Mouse (Mus musculus) macrophage (primary cell): ENCODE results near the gene Fxr2. TPM values are rescaled to one million over a fixed set of nuclear protein-coding genes. Genes with fewer than 3 reads are reported as not detected.

Experiments used
- H3K27ac ChIP-seq: fragments of 350-480 bp; formaldehyde crosslinking; 2 replicates; pipeline ENCODE4 v1.9.0; 2021
- H3K36me3 ChIP-seq: fragments of 350-480 bp; formaldehyde crosslinking; 2 replicates; pipeline ENCODE4 v1.9.0; 2021; ENCODE audit errors: inconsistent target
- H3K4me3 ChIP-seq: fragments of 350-480 bp; formaldehyde crosslinking; 2 replicates; pipeline ENCODE4 v1.9.0; 2021; ENCODE audit errors: inconsistent target
- H3K79me2 ChIP-seq: fragments of 350-480 bp; formaldehyde crosslinking; 2 replicates; pipeline ENCODE4 v1.9.0; 2021; ENCODE audit errors: inconsistent target
- WGBS: methylation state at CpG from one replicate; pipeline ENCODE4 v1.1.7; 2026; ENCODE audit warnings: inconsistent platforms; ENCODE audit not compliant: missing documents; 5-methylcytosine and 5-hydroxymethylcytosine counted together
- polyA plus RNA-seq: library from polyadenylated mRNA; stranded (reverse); fragments of 250-400 nt; gene quantifications from 3 replicates; pipeline ENCODE4 v1.2.4, GENCODE M21; 2018; ENCODE audit warnings: inconsistent platforms
- total RNA-seq, 78 experiments: library from RNA; depleted of rRNA; stranded (reverse); fragments of 250-400 nt; gene quantifications; 1 replicate in 9 of 78; 2 replicates in 24 of 78; 3 replicates in 43 of 78; 4 replicates in 2 of 78; pipeline ENCODE4 v1.2.4; 2018; ENCODE audit warnings: inconsistent platforms in 56 of 78

Gene Fxr2
- 100 to 1,000 TPM in 16 of 26 experiments, 10 to 100 TPM in 10; 50.3 to 218 (median 119) TPM for total RNA-seq (2018; cell fraction: chromatin; rRNA removed)
- 10 to 100 TPM; 26.5 to 42.9 (median 37.6) TPM for total RNA-seq (2018; cell fraction: cytosol; rRNA removed)
- total RNA-seq (2018; cell fraction: nucleus; rRNA removed), result 10 to 100 TPM; 40.4 to 94.7 (median 62.9) TPM
- polyA plus RNA-seq, result 36.0 to 36.7 TPM (median 36.3 TPM) in 3 replicates

DNA sequence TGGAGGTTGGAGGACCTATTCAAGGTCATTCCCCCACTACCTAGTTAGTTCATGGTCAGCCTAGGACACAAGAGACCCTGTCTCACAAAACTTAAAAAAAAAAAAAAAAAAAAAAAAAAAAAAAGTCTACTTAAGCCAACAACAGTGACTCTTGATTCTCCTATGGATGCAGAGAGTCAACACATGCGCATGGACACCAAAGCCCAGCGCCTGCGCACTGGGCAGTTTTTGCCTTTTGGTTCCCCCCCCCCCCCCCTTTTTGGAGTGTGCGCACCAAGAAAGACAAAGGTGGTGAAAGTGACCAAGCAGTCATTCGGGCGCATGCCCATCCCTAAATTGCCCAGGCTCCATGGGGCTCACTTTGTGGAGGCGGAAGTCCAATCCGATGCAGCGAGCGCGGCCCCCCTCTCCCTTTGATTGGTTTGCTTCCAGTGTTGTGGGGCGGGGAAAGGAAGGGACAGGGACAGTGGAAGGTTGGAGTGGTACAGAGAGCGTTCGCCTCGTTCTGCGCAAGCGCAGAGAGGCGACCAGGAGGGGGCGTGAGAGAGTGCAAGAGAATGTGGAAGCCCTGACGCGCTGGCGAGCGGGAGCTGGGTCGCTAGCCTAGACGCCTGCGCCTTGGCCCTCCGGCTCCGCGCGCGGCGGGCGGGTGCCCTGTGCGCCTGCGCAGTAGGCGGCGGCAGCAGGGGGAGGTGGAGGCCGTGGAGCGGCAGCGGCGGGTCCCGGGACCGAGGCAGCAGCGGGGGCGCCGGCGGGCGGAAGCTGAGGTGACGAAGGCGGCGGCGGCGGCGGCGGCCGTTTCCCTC is at the start of gene Fxr2:
Gene Fxr2 (plus strand): TSS at position 707 of the 806 bp plus-strand sequence.
- Histone ChIP-seq H3K4me3 (peak within 1 kb of the TSS; percentile 71), H3K79me2 (peaks cover 43% of the 10 kb centered on the region), H3K36me3 (no peaks in the 10 kb centered on the region), H3K27ac (peak within 1 kb of the TSS; percentile 51)
- under 1% methylated on average over 55 of the region's 56 CpGs for WGBS

DNA sequence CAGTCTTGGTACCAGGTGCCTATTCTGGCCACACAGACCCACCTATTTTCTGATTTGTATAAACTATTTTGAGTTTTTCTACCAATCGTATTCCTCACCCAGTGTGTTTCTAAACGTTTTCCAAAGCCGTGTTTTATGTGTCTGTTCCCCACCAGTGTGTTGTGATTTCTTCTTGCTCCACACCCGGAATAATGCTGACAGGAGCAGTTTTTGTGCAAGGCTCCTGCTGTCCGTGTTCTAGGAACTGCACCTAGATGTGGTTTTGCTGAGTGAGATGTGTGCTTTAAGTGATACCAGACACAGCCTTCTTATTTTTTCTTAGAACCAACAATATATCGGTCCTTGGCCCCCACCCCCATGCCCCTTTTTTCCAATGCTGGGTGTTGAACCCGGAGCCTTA is 48.8 kb upstream of the Fxr2 start:
- WGBS, result 94% methylated on average over 7 of the region's 7 CpGs
- H3K79me2 ChIP-seq, result peaks cover 61% of the 10 kb centered on the region
- H3K27ac ChIP-seq, result no peak overlapping the region
- peaks cover 20% of the 10 kb centered on the region for H3K36me3 ChIP-seq
- no peak overlapping the region for H3K4me3 ChIP-seq

DNA sequence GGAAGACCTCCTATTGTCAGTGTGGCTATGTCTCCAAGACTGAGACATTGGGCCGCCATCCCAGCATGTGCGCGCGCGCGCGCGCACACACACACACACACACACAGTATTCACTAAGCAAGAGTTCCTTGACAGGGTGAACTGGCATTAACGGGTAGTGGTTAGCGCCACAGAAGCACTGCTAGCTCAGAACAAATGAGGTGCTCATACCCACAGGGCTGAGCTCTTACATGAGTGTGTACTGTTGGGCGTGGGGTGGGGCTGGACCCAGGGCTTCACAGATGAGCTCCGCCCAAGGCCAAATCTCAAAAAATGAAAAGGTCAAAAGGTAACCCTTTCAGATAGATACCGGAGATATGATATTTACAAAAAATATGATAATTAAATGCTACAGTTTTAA is 47.9 kb upstream of the Fxr2 start:
- H3K79me2 ChIP-seq, result peaks cover 61% of the 10 kb centered on the region
- 96% methylated on average over 13 of the region's 13 CpGs for WGBS
- peaks cover 29% of the 10 kb centered on the region for H3K36me3 ChIP-seq
- H3K27ac ChIP-seq, result no peak overlapping the region
- H3K4me3 ChIP-seq, result no peak overlapping the region

DNA sequence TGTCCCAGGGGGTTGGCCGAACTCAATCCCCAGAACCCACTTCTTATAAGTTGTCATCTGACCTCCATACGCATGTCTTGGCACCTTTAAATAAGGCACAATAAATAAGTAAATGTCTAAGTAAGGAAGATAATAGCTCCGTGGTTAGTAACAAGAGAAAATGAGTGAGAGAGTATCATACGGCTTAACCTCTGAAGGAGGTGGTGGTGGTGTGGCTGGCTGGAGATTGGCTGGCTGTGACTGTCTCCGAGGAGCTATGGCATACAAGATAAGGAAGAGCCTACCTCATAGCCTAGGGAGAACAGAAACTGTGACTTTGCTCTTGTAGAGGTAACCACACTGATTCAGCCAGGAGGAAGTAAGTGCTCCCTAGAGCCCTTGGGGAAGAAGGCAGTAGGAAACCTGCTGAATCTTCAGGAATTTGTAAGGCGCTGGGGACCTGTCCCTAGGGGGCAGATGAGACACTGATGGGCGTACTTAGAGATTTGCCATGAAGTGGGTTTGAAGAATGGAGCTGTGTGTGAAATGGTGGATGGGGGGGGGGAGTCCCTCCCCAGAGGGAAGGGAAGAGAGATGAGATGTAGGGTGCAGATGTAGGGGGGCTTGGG is 47.0 kb upstream of the Fxr2 start:
- peaks cover 38% of the 10 kb centered on the region for H3K36me3 ChIP-seq
- WGBS, result 31% methylated on average over 6 of the region's 7 CpGs
- H3K4me3 ChIP-seq, result no peak overlapping the region
- H3K79me2 ChIP-seq, result peaks cover 53% of the 10 kb centered on the region
- H3K27ac ChIP-seq, result 0 out of 2 replicates have a peak overlapping the region, but pooled peaks have one; percentile 0

DNA sequence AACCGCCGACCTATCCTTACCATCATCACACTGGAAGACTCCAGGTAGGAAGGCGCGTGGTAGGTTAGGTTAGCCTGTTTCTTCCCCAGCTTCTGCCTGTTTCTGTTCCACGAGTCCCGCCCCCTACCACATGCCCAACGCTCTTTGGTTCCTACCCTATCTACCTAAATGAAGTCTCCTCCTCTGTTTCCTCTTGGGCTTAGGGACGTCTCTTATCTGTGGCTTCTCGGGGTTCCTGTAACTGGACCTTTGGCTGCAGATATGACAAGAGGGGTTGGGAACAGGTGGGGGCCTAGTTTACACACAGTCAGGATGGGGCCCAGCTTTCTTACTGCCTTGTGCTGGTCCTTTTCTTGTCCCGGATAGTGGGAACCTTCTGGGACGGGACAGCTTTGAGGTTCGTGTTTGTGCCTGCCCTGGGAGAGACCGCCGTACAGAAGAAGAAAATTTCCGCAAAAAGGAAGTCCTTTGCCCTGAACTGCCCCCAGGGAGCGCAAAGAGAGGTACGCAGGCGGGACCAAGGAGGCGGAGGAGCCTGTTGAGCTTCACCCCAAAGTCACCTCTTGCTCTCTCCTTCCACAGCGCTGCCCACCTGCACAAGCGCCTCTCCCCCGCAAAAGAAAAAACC is 43.5 kb upstream of the Fxr2 start:
- WGBS, result 91% methylated on average over 22 of the region's 22 CpGs
- H3K4me3 ChIP-seq, result no peak overlapping the region
- H3K79me2 ChIP-seq, result peaks cover 23% of the 10 kb centered on the region
- peaks cover 53% of the 10 kb centered on the region for H3K36me3 ChIP-seq
- H3K27ac ChIP-seq, result no peak overlapping the region

DNA sequence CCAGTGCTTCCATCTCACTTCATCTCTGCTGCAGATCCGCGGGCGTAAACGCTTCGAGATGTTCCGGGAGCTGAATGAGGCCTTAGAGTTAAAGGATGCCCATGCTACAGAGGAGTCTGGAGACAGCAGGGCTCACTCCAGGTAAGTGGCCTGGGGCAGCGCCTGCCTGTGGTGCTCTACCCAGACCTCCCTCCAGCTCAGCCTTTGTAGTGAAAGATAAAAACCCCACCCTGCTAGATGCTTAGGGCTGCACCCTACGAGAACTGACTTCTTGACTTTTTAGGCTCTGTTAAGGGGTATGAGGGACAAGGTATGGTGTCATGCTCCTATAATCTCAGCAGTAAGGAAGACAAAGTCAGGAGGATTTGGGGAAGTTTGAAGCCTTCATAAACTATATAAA is 42.2 kb upstream of the Fxr2 start:
- Histone ChIP-seq H3K79me2 (peaks cover 10% of the 10 kb centered on the region), H3K36me3 (peaks cover 53% of the 10 kb centered on the region), H3K4me3 (no peak overlapping the region), H3K27ac (no peak overlapping the region)
- WGBS, result 100% methylated on average over 5 of the region's 8 CpGs

DNA sequence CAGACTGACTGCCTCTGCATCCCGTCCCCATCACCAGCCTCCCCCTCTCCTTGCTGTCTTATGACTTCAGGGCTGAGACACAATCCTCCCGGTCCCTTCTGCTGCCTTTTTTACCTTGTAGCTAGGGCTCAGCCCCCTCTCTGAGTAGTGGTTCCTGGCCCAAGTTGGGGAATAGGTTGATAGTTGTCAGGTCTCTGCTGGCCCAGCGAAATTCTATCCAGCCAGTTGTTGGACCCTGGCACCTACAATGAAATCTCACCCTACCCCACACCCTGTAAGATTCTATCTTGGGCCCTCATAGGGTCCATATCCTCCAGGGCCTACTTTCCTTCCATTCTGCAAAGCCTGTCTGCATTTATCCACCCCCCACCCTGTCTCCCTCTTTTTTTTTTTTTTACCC is 41.4 kb upstream of the Fxr2 start:
- peaks cover 53% of the 10 kb centered on the region for H3K36me3 ChIP-seq
- H3K4me3 ChIP-seq, result no peak overlapping the region
- no peak overlapping the region for H3K27ac ChIP-seq
- 100% methylated on average over 3 of the region's 3 CpGs for WGBS
- H3K79me2 ChIP-seq, result peaks cover 3% of the 10 kb centered on the region

DNA sequence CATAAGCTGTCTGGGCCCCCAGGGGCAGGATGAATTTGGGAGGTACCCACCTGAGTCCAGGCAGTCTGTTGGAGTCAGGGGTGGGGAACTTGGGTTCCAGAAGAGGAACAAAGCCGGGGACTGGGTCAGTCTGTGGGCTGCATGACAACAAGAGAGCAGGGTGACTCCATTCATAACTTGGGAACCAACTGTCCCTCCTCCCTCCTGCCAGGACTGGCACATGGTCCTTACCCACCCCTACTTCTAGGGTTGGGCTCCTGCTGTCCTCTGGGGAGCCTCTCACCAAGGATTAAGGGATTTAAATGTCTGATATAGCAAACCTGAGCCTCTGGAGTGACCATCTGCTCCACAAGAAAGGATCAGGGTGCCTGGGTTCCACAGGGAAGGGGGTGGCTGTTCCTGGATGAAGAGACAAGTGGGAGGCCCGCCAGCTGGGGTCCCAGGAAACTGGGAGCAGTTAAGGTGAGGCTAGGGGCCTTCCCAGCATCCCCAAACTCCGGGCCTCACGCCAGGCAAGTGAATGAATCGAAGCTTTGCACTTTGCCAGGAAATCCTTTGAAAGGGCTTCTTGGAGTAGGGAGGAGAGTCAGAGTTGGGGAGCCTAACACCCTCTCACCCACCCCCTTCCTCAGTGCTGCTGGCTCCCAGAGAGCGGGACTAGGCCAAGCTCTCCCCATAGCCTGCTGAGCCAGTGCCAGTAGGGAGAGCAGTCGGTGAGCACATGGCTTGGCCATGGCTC is 40.7 kb upstream of the Fxr2 start:
- Histone ChIP-seq H3K36me3 (peaks cover 52% of the 10 kb centered on the region), H3K4me3 (no peak overlapping the region), H3K27ac (no peak overlapping the region), H3K79me2 (no peaks in the 10 kb centered on the region)
- 85% methylated on average over 7 of the region's 7 CpGs for WGBS

DNA sequence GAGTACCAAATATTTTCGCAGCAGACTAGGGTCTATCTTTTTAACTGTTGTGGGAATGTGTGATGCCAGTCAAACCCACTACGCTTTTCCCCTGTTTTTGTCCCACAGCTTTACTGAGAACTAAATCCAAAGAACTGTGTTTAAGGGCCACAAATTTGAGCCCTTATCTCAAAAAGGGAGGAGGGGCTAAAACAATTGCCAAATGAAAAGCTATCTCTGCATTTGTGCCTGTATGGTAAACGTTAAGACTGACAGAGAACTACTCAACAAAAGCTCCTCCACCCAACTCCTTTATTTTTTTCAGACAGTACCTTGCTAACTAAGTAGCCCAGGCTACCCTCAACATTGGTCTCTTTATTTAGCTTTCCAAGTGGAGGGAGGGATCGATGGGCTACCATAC is 40.0 kb upstream of the Fxr2 start:
- Histone ChIP-seq H3K4me3 (no peak overlapping the region), H3K36me3 (peaks cover 45% of the 10 kb centered on the region), H3K27ac (no peak overlapping the region), H3K79me2 (no peaks in the 10 kb centered on the region)
- WGBS, result 83% methylated on average over 4 of the region's 4 CpGs

DNA sequence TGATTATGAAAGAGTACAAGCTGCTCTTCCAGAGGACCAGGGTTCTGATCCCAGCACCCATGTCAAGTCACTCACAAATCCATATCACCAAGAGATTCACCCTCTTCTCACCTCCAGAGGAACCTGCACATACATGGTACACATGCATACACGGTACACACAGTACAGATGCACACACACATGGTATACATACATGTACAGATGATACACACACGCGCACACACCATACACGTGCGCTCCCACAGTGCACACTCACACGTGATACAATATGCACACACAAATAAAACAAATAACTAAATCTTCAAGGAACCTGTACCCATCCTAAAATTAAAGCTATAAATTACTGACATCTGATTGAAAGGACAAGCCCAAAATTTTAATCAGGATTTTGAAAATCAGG is 37.9 kb upstream of the Fxr2 start:
- Histone ChIP-seq H3K36me3 (peaks cover 24% of the 10 kb centered on the region), H3K4me3 (no peak overlapping the region), H3K79me2 (no peaks in the 10 kb centered on the region), H3K27ac (no peak overlapping the region)
- WGBS, result 97% methylated on average over 6 of the region's 6 CpGs

DNA sequence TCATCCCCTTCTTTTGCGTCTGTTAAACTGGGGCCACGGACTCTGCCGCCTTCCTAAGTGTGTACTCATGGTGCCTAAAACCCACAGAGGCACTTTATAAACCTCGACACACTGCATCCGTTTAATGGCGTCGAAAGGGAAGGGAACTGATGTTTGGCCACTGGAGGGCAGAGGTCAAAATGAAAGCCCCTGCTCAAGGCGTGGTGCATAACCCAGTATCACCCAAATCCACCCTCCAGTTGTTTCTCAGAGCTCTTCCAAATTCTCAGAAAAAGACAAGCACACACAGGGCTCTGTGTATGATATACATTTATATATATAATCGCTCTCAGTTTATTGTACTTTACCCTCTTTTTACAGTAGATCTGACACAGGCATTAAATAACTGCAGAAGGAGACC is 33.4 kb upstream of the Fxr2 start:
- WGBS, result 34% methylated on average over 8 of the region's 9 CpGs
- Histone ChIP-seq H3K4me3 (no peak overlapping the region), H3K27ac (no peak overlapping the region), H3K36me3 (no peaks in the 10 kb centered on the region), H3K79me2 (no peaks in the 10 kb centered on the region)

DNA sequence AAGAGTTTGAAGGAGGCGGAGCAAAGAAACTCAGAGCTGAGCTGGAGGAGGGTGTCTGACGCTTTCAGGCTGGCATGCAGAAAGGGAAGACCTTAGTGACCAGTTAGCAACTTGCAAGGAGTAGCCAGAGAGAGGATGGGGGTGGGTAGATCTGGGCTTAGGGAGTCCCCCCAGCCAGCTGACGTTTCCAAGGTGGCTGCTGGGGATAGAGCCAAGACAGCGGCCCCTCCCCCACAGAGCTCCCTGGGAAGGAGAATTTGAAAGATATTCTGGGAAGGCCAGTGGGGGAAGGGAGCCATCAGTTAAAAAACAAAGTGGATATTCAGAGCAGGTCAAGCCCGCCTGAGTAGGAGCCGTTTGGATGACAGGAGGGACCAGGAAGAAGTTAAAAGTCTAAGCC is 32.7 kb upstream of the Fxr2 start:
- Histone ChIP-seq H3K79me2 (no peaks in the 10 kb centered on the region), H3K4me3 (no peak overlapping the region), H3K27ac (no peak overlapping the region), H3K36me3 (no peaks in the 10 kb centered on the region)
- 75% methylated on average over 6 of the region's 6 CpGs for WGBS

DNA sequence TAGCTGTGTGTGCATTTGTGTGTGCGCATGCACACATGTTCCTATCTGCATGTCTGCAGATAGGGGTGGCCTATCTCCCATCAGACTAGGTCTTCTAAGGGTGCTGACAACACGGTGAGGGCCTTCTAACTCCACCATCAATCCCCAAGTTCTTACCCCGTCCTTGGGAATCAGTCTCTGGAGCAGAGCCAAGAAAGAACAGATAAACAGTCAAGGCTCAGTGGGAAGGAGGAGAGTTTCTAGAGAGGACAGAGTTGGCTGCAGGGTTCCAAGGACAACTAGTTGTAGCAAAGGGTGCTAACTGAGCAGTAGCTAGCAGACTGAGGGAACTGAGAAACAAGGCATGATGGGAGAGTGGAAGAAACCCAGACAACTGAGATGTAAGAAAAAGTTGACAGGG is 31.0 kb upstream of the Fxr2 start:
- Histone ChIP-seq H3K27ac (no peak overlapping the region), H3K79me2 (no peaks in the 10 kb centered on the region), H3K36me3 (no peaks in the 10 kb centered on the region), H3K4me3 (no peak overlapping the region)
- 85% methylated on average over 3 of the region's 3 CpGs for WGBS

DNA sequence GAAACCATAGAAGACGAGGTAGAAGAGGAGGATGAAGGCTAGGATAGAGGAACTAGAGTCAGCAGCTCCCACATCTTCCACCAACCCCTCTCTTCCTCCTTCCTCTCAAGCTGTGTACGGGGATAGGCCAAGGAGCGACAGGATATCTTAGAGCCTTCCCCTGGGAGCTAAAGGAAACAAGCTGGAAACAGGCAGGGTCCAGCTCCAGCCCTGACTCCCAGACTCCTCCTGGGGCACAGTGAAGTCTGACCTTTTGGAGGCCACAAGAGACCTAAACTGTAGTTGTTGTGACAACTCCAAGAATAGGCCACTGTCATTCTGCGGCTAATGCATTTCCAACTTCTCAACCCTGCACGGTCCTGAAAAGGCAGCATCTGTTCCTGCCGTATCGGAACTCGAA is 29.3 kb upstream of the Fxr2 start:
- H3K4me3 ChIP-seq, result no peak overlapping the region
- no peak overlapping the region for H3K27ac ChIP-seq
- no peaks in the 10 kb centered on the region for H3K36me3 ChIP-seq
- H3K79me2 ChIP-seq, result no peaks in the 10 kb centered on the region
- WGBS, result 75% methylated on average over 8 of the region's 8 CpGs
